Mouse (Mus musculus) gastrocnemius, adult 2 months (tissue): ENCODE data around the gene Vsig10l. TPM values are rescaled to one million over a fixed set of nuclear protein-coding genes. Genes with fewer than 3 reads are reported as not detected.

ENCODE experiments used
- DNase-seq: peaks from one replicate; pipeline ENCODE4 v3.0.0; 2022
- H3K27ac ChIP-seq: fragments of 200-600 bp; 2 replicates; pipeline ENCODE4 v1.8.1; 2022; ENCODE audit warnings: mild to moderate bottlenecking
- H3K4me3 ChIP-seq: fragments of 200-600 bp; 2 replicates; pipeline ENCODE4 v1.8.1; 2022; ENCODE audit warnings: mild to moderate bottlenecking, moderate library complexity
- CTCF ChIP-seq: fragments of 200-600 bp; IDR thresholded peaks from 2 replicates; pipeline ENCODE4 v1.8.1; 2022; ENCODE audit warnings: antibody characterized with exemption, mild to moderate bottlenecking, moderate library complexity
- intact Hi-C: fragments of 180-260 bp; cut with DNase I; formaldehyde crosslinking; loops from one replicate; pipeline ENCODE4 v1.15.1; 2025
- total RNA-seq, 2 experiments: library from RNA; stranded (reverse); gene quantifications; 2 replicates each; pipeline ENCODE4 v1.2.3; 2021

Gene Vsig10l
- total RNA-seq, 2 experiments from 2014 or later: 1.7 to 2.3 TPM

DNA sequence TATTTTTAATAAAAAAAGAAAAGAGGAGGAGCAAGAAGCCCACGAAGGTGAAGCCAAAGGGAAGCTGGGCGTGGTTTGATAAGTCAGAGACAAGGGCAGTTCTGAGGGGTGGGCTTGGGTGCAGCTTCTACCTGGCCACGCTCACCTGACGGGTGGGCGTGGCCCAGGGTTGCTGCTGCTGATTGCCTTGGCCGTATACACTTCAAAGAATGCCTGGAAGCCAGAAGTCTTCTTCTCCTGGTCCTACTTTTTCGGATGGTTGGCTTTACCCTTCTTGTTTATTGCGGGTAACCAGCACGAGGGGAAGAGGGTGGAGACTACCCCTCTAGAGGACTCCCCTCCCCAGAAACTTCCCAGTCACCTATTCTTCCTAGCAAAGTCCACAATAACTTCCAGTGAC, 20.3 kb upstream of the Vsig10l start:
- H3K27ac ChIP-seq: peak overlapping the region; percentile 98
- intact Hi-C loops: loop anchor here (5.0 kb wide), 2 partner anchors 110 to 130 kb away; partner anchors contain the start of gene Zfp715
- H3K4me3 ChIP-seq: peak overlapping the region; percentile 69
- no peak for DNase-seq
- TF ChIP-seq CTCF: no peak

DNA sequence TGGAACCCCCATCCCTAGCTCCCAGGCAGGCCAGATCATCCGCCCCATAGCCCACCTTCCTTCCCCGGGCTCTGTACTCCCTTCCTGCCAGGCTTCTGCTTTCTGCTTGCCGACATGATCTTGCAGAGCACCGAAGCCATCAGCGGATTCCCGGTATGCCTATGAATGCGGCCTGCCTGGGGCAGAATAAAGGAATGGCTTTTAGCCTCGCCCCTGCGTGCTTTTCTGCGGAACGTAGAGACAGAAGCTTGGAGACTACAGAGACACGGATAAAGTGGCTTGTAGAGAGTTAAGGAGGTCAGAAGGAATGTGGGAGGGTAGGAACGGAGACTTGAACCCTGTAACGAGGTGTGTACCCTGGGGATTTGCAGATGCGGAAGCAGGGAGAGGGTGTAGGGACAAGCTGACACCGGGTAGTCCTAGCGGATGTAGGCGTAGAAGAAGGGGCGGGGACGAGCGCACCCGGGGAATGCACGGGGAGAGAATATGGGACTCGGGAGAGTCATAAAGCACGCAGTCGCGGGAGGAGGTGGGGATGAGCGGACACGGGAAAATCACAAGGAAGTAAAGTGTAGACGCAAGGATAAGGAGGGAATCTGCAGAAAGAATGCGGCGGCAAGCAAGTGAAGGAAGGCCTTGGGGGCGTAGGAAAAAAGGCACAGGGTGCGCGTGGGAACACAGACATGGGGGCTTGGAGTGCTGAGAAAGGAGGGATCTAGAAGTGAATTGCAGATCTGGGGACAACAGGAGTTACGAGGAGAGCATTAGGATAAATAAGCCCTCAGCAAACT, 19.6 kb upstream of the Vsig10l start:
- Histone ChIP-seq H3K27ac (peak overlapping the region; percentile 98), H3K4me3 (peak overlapping the region; percentile 69)
- TF ChIP-seq CTCF: no peak
- intact Hi-C loops: loop anchor here (5.0 kb wide), 2 partner anchors 111 to 131 kb away; partner anchors contain the start of gene Zfp715
- peak; percentile 87 for DNase-seq

DNA sequence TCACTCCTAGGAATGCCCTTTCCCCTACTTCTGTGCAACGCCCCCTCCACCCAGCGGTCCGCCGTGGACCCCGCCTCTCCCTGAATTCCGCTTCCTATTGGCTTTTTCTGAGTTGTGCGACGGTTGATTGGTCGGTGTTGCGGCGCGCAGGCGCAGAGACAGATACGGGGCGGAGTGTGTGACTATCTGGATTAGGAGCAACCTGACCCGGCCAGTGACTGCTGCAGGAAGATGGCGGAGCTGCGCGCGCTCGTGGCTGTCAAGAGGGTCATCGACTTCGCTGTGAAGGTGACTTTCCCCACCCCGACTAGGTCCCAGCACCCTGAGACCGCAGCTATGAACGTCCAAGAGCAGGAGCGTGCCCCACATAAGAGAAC, 19.0 kb upstream of the Vsig10l start, which contains the start of the genes Etfb and Gm45233:
Etfb (plus strand) TSS at position 167 of the 377 bp plus-strand sequence.
Gm45233 (plus strand) TSS at position 212 of the 377 bp plus-strand sequence.
- DNase-seq: peak; percentile 96
- intact Hi-C loops: loop anchor here (5.0 kb wide), 2 partner anchors 112 to 132 kb away; partner anchors contain the start of gene Zfp715
- no peak for TF ChIP-seq CTCF

DNA sequence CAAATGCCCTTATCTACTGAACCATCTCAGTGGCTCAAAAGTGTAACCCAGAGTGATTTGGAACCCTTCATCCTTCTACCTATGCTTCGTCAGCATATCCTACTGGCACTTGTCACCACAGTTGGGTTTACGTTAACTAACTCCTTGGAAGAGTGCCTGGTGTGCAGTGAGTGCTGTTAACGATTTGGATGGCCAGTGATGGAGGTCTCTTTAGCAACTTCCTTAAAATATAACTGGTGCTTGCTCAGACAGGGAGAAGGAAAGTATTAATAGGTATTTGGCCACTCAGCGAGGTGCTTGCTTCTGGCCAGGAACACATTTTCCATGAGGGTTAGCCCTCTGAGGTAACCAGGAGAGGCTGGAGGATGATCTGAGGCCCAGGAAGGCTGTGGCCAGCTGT, 15.2 kb upstream of the Vsig10l start:
- intact Hi-C loops: loop anchor here (2.0 kb wide), 1 partner anchor 17 kb away; no protein-coding TSS in a partner anchor
- TF ChIP-seq CTCF: no peak
- DNase-seq: peak; percentile 31
- Histone ChIP-seq H3K4me3 (0 out of 2 replicates have a peak overlapping the region, but pooled peaks have one; percentile 11), H3K27ac (peak overlapping the region; percentile 64)

More for the DNA sequence above, 19.0 kb upstream of the Vsig10l start, which contains the start of the genes Etfb and Gm45233:
- Histone ChIP-seq H3K4me3 (peak within 1 kb of the TSS; percentile 69), H3K27ac (peak within 1 kb of the TSS; percentile 98)

DNA sequence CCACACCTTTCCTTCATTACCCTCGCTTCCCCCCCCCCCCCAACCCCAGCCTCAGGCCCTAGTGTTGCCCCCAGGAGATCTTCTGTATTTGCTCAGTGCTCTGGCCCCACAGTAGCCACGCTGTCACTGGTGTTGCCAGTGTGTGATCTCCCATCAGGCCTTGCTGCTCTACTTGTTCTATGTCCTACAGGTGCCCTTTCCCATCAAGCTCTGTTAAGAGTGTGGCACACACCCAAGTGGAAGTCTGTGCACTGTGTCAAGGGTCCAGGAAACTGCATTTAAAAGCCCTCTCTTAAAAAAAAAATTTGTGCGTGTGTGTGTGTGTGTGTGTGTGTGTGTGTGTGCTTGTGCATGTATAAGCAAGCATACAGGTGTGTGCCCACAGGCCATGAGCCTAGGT, 14.7 kb upstream of the Vsig10l start:
- TF ChIP-seq CTCF: no peak
- peak overlapping the region; percentile 64 for H3K27ac ChIP-seq
- no peak for DNase-seq
- intact Hi-C loops: loop anchor here (2.0 kb wide), 1 partner anchor 17 kb away; no protein-coding TSS in a partner anchor
- H3K4me3 ChIP-seq: no peak overlapping the region

DNA sequence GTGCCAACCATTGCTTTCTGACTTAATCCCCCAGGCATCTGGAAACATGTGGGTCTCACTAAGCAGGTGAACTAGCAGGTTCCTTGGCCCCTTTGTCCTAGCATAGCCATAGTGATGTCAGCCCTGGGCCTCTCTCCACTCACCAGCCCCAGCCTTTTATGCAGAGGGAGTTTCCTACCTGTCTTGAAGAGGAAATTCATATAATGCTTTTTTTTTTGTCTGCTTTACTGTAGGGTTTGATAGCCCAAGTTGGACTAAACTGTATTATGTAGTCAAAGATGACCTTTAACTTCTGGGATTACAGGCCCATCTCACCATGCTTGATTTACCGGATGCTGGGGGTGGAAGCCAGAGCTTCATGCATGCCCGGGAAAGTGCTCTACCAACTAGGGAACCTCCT, 13.1 kb upstream of the Vsig10l start:
- intact Hi-C loops: loop anchor here (2.0 kb wide), 1 partner anchor 15 kb away; no protein-coding TSS in a partner anchor
- Histone ChIP-seq H3K27ac (peak overlapping the region; percentile 56; the same call in 1 of the 2 replicates), H3K4me3 (no peak overlapping the region)
- no peak for DNase-seq
- no peak for TF ChIP-seq CTCF

DNA sequence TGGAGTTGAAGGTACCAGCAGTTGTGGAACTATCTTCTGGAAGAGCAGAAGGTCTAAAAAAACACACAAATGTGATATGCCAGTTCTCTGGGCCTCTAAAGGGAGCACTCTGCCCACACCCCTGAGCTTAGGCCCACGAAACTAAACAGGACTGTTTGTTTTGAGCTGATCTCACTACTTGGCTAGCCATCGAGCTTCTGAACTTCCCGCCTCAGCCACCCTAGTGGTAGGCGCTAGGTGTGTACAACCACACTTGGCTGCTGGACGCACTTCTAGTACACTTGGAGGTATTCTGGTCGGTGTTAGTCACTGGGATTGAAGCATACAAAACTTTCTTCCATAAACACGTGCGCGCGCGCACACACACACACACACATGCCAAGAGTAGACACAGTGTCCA, 11.2 kb upstream of the Vsig10l start:
- Histone ChIP-seq H3K27ac (no peak overlapping the region), H3K4me3 (no peak overlapping the region)
- DNase-seq: no peak
- TF ChIP-seq CTCF: no peak
- intact Hi-C loops: no loop called here

DNA sequence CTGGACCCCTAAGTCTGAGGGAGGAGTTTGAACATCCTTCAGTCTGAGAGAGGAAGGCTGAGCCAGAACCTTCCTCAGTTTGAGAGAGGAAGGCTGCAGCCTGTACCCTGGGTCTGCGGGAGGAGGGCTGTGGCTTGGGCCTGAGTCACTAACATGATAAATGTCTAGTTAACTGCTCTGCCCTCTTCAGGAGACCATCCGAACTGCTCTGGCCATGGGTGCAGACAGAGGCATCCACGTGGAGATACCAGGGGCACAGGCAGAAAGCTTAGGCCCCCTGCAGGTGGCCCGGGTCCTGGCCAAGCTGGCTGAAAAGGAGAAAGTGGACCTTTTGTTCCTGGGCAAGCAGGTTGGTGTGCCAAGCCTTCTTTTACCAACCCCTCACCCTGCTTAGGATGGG, 10.3 kb upstream of the Vsig10l start:
- DNase-seq: no peak
- peak; percentile 18; the same call in 1 of the 2 replicates for TF ChIP-seq CTCF
- no peak overlapping the region for H3K4me3 ChIP-seq
- intact Hi-C loops: no loop called here
- no peak overlapping the region for H3K27ac ChIP-seq

DNA sequence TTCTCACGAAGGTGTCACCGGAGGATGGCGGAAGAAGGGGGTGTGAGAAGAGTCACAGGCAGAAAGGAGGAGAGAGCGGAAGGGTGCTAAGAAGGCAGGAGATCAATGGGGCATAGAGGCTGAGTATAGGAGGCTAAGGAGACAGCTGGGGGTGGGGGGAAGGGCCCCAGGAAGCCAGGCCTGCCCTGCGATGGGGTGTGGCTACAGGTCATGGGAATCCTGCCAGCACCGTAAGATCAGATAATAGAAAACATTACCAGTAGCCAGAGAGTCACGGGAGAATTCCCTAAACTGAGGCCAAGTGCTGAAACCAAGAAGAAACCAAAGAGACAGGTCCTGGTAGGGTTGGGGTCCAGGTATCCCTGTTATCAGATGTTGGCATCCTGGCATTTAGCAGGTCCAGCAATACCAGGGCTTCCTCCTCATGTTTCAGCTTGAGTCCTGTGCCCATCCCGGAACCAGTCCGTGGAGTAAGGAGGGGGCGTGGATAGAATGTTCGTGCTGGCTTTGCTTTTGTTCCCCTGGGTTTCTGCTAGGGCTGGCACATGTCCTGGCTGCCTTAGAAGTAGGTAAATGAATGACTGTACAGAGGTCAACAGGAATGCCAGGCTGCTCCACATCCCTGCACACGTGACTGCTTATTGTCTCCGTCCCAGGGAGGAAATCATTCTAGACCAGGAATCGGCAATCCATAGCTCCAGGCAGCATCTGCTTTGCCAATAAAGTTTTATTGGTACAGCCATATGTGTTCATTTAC, 9.2 kb upstream of the Vsig10l start:
- intact Hi-C loops: no loop called here
- TF ChIP-seq CTCF: no peak
- Histone ChIP-seq H3K4me3 (no peak overlapping the region), H3K27ac (no peak overlapping the region)
- no peak for DNase-seq

DNA sequence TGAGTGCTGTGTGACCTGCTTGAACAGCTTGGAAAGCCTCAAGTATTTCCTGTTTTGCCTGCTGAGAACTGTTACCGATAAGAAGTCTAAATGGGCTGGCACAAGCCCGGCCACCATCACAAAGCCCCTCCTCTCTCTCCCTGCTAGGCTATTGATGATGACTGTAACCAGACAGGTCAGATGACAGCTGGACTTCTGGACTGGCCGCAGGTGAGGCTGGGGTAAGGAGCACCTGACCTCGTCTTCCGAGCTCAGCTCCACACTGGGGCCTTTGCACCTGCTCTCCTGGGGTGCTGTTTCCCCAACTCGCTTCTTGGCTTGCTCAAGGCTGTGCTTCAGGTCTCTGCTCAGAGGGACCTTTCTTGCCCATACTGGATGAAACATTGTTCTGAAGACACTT, 8.6 kb upstream of the Vsig10l start:
- no peak for TF ChIP-seq CTCF
- no peak for DNase-seq
- intact Hi-C loops: no loop called here
- Histone ChIP-seq H3K27ac (no peak overlapping the region), H3K4me3 (no peak overlapping the region)

DNA sequence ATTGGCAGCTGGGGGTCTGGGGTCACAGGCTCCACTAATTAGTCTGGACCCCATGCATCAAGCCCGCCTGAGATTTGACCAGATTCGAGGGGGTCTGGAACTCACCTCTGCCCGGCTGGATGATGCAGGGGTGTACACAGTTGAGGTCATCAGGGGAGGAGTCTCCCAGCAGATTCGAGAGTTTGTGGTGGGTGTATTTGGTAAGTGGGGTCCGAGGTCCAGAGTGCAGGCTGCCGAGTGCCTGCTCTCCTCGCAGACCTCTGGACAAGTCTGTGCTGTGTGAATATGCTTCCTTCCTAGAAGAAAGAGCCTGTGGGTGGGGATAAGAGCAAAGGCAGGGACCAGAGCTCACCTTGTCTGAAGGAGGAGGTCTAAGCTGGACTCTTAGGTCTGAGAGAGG, 1.0 kb downstream of the Vsig10l start:
- TF ChIP-seq CTCF: no peak
- Histone ChIP-seq H3K27ac (no peak overlapping the region), H3K4me3 (no peak overlapping the region)
- intact Hi-C loops: loop anchor here (2.0 to 10.0 kb wide), 2 partner anchors 15 to 121 kb away; no protein-coding TSS in a partner anchor
- DNase-seq: no peak

DNA sequence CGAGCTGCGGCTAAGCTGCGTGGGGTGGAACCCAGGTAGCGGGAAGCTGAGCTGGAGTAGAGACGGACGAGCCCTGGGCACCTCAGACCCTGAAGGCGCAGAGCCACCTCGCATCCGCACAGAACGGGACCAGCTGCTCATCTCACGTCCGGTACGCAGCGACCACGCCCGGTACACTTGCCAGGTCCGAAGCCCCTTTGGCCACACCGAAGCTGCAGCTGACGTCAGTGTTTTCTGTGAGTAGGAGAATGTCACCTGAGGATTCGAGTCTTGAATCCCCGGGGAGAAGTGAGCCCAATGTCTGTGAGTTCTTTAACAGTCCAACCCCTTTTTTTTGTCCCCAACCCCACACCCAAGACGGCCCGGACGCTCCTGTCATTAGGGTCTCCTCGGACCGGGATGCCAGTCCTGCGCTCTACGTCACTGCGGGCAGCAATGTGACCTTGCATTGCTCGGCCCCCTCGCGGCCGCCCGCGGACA, 2.0 kb downstream of the Vsig10l start:
- no peak for TF ChIP-seq CTCF
- peak overlapping the region; percentile 83 for H3K4me3 ChIP-seq
- intact Hi-C loops: loop anchor here (2.0 to 10.0 kb wide), 2 partner anchors 16 to 120 kb away; no protein-coding TSS in a partner anchor
- no peak for DNase-seq
- peak overlapping the region; percentile 62 for H3K27ac ChIP-seq
